Mouse (Mus musculus) cerebellum, adult 9-11 months (tissue): ENCODE measurements around the gene Mrps35.
A peak's percentile ranks its signal among the peaks of the same experiment; 100 is the strongest.

Experiments used
- DNase-seq: peaks from one replicate; pipeline ENCODE4 v3.0.0; 2022

Gene Mrps35

DNA sequence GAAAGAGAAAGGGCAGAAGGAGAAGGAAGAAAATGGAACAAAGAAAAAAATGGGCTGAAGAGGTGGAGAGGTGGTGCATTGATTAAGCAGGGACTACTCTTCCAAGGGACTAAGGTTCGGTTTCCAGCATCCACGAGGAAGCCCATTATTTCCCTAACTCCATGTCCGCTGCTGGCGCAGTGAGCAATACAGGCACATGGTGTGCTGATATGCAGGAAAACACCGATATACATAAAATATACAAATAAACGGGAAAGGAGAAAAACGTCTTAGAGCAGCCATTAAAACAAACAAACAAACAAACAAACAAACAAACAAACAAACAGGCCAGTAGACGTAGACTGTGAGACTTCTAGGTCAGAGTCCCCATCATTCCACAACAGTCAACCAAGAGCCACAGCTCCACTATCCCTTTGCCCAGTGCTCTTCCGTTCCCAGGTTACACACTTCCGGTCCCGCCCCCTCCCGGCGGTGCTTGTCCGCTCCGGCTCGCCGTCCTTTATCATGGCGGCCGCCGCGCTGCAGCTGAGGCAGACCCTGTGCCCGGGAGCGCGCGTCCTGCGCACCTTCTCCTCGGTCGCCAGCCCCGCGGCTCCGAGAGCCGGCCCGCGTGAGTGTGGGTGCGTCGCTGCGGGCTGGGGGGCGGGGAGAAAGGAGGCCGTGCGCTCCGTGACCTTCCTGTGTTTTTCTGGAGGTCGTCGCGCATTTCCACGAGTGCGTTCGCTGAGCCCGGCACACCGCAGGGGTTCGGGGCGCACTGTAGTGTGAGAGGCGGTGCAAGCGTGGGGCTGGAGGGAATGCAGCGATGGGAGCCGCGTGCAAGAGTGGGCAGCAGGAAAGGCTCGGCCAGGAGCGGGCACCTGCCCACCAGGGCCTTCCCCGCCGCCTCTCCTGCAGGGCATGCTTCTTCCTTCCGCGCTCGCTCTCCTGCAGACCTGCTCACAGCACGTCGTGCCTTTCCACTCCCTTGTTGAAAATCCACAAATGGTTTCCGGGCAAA, at the start of gene Mrps35:
Mrps35 (plus strand) TSS at position 474 of the 1,000 bp plus-strand sequence.
- DNase-seq, result peak; percentile 90

DNA sequence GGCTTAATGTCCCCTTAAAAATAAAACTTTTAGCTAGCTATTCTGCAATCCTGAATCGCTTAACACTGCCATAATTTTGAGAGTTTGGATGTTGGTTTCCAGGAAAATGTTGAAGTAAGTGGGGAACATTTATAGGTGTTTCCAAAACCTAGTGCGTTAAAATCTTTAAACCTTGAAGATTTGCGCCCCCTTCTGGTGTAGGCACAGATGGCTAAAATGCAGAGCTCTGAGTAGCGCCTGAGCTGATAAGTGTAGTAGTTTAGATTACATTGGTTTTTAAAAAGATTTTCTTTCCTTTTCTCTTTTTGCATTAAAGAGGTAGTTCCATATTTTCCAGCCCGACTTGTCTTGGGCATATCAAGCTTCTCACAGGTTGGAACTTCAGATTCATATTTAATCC, 48.3 kb upstream of the Mrps35 start:
- no peak for DNase-seq

DNA sequence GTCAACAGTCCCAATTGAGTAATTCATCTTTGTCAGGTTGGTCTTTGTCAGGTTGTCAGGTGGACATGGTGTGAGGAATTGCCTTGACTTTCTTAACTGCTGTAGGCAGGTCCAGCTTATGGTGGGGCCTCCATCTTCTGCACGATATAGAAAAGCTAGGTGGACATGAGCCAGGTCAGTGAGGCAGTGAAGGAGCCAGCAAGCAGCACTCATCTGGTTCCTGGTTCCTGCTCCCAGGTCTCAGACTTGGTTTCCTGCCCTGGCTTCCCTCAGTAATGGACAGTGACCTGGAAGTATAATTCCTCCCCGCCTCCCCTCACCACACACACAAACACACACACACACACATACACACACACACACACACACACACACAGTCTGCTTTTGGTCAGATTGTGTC, 47.2 kb upstream of the Mrps35 start:
- no peak for DNase-seq

DNA sequence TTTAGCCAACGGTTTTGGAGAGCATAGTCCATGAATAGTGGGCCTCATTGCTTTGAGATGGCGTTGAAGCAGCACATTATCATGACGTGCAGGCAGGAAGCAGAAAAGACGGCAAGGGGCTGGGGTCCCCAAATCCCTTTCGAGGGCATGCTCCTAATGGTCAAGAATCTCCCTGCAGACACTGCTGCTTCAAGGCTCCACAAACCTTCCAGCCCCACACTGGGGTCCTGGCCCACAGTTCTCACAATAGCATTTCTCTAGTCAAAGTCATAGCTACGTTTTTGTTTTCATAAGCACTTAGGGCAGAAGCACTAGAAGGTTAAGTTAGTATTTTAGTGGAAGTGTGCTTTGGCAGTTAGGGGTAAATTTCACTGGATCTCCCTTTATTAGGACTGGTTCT, 46.7 kb upstream of the Mrps35 start:
- DNase-seq, result no peak

DNA sequence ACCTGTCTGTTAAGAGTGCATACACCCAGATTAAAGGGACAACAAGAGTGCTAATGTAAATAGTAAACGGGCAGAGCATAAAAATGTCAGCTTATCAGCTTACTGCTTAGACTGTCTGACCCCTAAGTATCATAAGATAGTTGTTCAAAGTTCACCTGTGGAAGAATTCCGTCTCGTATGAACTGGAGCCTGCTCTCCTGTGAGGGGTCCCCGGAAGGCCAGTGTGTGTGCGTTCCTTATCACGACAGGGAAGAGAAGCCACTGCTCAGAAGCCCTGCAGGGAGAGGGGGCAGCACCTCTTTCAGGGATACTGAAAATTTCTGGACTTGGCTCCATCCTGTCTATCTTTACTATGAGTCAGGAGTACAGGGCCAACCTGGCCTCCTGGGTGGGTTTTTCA, 45.6 kb upstream of the Mrps35 start:
- DNase-seq, result no peak

DNA sequence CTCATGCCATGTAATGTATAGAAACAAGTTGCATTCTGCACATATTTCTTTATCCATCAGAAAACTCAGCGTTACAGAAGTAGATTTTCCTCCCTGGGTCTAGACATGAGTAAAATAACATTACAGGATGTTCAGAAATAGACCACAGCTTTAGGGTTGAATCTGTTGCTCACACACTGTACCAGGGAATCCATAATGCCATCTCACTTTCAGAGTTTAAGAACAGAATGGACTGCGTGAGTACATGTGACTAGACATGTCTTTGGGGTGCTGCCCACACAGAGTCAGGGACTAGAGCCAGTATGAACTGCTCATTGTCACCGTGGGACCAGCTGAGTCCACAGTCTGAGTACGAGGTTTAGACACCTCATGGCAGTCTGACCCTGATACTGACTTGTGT, 43.9 kb upstream of the Mrps35 start:
- DNase-seq, result no peak

DNA sequence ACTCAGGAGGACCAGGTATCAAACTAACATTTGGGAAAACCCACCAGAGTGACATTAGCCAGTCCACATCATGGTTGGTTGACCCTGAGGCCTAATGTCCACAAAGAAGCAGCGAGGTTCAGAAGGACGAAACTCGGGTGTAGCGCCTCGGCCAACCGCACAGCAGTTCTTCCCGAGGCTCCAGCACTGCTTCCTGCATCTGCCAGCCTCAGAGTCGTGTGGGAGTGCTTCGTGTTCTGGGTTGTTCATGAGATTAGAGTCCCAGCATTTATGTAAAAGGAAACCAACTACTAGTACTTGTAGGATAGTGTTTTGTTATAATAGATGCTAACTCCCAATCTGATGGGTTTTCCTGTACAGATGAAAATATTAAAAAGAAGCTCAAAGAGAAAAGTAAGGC, 43.3 kb upstream of the Mrps35 start:
- no peak for DNase-seq

DNA sequence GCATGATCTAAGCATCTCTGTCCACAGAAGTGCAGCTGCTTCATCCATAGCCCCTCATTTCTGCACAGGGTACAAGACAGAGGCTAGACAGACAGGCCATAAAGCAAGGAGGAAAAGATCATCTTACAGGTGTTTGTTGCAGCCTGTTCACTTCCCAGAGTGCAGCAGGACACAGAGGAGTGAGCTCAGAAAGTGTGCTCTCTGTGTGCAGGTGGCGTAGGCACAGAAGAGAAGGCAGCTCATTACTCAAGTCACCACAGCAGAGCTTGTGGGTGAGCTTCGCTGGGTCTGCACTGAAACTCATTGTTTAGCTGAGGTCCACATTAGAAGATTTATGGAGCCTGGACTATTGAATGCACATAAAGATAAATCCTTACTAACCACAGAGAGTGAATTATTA, 42.8 kb upstream of the Mrps35 start:
- DNase-seq, result no peak

DNA sequence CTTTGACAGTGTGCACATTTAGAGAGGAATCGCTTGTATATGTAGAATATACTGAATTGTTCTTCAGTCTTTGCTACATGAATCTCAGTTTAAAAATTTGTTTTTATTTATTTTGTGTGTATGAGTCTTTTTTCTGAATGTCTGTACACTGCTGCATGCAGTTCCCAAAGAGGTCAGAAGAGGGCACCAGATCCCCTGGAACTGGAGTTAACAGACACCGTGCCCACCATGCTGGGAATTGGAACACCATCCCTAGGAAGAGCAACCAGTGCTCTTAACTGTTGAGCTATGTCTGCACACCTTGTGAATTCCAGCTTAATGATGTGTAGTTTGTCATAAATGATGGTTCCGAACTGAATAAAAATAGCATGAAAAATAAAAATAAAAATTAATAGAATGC, 34.4 kb upstream of the Mrps35 start:
- DNase-seq, result peak; percentile 47

DNA sequence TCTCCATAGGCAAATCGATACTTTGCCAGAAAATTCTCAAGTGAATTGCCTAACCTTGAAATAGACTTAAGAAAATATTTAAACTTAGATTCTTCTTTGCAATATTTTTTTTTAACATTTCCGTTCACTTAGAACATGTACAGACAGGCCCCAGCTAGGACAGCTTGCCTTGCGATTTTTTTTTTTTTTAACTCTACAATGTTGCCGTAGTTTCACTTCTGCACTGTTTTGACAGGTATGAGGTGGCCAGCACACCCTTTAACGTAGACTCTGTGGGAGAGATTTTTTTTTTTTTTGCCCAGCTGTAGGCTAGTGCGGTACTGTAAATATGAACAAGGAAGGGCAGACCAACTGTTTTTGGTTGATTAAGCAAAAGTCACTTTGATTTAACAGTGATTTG, 32.2 kb upstream of the Mrps35 start:
- DNase-seq, result no peak

DNA sequence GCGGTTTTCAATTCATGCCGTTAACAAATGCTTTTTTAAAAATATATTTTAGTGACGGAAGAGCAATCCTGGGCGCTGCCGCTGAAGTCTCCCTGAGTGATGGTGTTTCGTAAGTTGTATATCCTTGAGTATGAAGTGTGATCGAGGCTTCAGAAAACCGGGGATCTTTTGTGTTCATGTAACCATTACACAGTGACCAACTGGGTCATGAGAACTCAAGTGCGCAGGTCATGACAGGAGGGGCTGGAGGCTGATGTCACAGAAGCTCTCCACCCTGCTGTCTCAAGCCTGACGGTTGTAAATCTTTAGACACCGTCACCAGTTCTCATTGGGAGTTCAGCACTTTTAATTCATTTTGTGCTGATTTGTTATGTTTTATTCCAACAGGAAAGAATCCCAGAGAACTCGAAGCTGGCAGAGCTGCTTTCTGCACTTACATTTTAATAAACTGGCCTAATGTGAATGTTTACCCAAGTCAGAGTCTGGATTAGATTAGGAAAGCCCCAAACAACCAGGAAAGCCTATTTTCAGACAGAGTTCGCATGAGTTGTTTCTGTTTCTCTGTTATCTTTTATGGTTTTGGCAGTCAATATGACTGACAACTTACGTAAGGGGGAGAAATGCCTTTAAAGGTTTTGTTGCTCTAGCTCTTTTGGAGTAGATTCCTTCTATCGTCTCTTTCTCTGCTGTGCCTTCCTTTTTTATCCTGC, 31.6 kb upstream of the Mrps35 start:
- DNase-seq, result no peak

DNA sequence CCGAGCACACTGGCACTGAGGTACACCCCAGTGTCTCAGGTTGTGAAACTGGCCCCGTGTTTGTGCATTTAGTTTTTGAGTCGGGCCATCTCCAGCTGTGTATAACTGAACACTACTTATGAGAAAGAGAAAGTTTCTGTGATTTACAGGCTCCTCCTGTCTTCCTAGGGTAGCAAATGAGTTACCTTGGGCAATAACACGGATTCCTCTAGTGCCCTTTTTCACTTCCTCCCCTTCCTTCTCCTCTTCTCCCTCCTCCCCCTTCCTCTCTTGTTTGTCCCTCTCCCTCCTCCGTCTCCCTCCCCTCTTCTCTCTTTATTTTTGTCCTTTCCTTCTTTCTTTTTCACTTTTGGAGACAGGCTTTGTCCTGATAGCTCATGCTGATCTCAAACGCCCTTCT, 31.0 kb upstream of the Mrps35 start:
- DNase-seq, result no peak

DNA sequence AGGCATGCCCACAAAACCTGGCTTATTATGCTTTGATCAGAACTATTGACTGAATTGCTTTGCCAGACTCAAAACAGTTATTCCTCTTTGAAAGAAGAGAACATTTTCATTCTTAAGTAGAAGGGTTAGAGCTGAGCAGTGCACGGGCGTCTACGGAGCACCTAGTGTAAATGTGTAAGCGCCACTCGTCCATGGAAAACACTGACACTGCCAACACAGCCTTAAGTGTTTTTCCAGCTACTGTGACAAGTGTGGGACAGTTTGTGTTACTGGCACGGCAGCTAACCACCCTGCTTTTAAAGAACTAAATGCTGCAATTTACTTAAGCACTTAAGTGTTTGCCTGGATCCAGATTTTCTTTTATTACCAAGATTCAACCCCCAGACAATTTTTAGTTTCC, 30.6 kb upstream of the Mrps35 start:
- no peak for DNase-seq

DNA sequence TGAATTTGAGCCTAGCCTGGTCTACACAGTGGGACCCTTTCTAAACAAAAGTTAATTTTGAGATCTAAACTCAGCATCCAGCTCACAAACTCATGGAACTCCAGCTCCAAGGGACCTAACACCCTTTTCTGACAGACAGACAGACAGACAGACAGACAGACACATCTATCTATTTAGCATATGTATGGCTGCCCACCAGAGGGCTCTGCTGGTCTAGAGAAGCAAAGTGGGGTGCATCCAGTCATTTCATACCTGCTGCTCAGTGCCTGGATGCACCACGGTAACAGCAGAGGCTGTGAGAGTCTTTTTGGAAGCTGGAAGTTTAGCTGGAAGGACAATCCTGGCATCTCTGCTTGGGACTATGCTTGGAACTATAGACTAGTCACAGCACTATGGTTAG, 29.0 kb upstream of the Mrps35 start:
- DNase-seq, result no peak

DNA sequence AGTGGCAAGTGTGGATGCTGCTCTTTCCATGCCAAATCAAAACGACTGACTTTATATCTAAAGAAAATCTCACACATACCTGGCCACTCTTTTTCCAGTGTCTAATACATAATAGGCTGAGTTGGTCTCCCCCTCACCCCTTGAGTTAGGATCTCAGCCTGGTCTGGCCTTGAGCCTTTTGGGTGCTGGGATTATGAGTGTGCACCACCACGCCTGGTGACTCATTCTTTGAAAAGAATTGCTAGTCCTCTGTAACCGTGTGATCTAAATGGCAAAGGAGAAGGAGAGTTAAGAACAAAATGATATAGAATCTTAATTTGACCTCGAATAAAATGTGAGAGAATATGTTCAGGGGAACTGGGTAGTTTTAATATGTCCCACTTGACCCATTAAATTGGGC, 24.7 kb upstream of the Mrps35 start:
- no peak for DNase-seq

DNA sequence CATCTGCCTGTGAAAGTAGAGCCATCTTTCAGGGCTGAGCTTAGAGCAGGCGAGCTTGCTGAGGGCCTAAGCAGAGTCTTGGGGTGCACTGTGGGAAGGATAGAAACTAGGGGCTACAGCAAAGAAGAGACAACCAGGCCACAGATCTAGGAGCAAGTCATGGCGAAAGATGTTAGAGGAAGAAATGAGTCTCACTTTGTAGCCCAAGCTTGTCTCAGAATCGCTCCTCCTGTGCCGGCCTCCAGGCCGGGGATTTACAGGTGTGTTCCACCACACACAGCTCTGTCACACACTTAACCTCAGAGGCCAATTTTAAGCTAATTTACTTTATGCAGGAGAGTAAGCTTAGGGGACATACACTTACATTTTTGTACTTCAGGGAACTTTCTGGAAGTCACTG, 24.2 kb upstream of the Mrps35 start:
- no peak for DNase-seq

DNA sequence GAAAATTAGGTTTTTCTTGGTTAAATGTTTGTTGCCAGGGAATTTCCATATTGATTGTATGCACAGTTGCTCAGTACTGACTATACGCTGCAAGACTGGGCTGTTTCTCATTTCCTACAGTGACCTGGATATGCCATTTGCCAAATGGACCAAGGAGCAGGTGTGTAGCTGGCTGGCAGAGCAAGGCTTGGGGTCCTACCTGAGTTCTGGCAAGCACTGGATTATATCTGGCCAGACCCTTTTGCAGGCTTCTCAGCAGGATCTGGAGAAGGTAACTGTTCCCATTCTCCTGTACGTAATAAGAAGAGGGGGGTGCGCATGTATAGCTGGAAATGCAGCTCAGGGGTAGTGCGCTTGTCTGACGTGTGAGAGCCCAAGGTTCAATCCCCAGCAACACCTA, 21.4 kb upstream of the Mrps35 start:
- peak; percentile 34 for DNase-seq

DNA sequence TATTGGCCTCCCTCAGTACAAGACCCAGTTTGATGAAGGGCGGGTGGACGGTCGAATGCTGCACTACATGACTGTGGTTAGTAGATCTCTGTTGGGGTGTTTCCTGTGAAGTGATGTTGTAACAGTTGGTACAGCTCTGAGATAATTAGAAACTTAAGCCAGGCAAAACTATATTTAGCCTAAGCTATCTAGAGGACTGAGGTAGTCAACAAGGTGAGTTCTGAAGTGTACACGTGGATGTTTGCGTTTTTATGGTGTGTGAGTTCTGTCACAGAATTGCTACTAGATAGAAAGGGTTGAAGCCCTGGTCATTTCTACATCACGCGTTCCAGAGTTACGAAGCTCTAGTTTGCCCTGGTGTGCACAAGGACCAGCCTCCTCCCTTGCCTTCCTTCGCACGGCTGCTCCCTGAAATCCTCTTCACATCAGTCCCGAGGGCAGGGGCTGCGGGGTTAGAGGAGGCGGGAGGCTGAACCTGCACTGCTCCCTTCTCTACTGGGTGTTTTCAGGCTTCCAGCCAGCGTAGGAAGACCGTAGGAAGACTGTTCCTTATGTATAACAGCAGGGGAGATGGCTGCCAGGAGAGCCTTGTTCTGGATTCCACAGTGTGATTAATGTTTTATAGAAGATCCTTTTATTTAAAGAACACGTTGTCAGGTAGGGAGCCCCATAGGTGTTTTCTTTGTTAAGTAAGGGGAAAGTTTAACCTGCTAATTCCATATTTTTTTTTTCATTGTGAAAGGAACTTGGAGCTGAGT, 20.0 kb upstream of the Mrps35 start:
- no peak for DNase-seq

DNA sequence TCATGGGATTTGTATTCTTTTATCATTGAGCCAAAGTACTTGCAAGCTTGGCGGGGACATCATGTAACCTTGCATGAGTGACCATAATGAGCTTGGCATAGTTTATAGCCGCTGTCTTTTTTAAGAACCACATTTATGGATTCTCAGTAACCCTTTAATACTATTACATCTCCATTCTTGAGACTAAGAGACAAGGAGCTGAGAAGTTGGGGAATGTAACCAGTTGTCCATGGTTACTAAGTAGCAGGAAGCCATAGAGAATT, 19.5 kb upstream of the Mrps35 start:
- DNase-seq, result no peak

DNA sequence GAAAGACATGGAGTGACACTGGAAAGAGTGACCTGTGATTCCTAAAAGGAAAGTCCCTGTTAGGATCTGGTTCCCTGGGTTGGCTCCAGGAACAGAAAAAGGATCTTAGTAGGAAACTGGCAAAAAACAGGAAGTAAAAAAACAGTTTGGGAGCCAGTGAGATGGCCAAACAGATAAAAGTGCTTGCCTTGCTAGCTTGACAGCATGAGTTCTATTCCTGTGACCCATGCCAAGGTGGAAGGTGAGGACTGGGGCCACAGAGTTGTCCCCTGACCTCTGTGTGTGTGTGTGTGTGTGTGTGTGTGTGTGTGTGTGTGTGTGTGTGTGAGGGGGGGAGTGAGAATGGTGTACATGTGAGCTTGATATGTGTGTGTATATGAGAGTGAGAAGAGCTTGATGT, 19.0 kb upstream of the Mrps35 start:
- no peak for DNase-seq

DNA sequence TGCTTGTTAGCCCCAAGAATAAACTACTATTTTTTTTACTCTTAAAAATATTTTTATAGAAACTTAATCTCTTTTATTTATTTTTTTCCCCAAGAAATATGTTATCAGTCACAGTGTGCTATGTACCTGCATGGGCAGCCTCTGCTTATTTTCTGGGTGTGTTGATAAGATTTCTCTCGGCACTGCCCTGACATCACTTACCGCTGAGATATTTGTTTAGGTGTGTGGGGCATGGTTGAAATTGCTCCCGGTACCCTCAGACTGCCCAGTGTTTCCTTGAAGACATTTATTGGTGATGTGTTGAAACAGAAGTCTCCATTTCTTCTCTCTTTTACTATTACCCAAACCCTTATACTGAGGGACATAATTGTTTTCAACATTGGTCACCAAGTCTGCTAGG, 17.8 kb upstream of the Mrps35 start:
- no peak for DNase-seq

DNA sequence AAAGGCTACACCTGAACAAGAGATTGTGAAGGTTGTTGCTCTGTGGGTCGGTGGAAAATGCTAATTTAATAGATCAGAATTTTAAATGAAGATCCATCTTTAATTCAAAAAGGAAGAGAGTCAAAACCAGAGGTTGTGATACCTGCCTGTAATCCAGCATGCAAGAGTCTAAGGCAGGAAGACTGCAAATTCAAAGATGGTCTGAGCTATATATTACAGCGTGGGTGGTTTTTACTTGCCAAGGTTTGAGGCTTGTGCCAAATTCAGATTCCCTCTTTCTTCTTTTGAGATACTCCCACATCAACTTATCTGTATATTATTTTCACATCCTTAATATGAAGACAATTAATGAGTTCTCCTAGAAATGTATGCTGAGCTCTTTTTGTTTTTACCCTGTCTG, 14.2 kb upstream of the Mrps35 start:
- no peak for DNase-seq

DNA sequence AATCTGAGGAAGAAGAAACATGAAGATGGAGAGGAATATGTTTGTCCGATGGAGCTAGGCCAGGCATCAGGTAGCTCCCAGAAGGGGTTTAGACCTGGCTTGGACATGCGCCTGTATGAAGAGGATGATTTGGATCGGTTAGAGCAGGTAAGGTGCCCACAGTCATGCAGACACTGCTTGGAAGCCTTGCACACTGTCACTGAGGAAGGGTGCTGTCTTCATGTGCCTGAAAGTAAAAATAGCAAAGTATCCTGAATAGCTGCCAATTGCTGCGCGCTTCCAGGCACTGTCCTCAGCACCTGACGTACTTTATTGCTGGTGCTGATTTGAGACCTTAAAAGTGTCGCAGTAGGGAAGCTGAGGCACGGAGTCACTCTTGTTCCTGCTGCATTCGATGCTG, 13.0 kb upstream of the Mrps35 start:
- peak; percentile 68 for DNase-seq
